Mouse (Mus musculus) limb, embryonic 11.5 days (tissue): ENCODE data around the gene Nbas. TPM values are rescaled to one million over a fixed set of nuclear protein-coding genes. Genes with fewer than 3 reads are reported as not detected.
A peak's percentile ranks its signal among the peaks of the same experiment; 100 is the strongest.

Experiments used
- ATAC-seq: fragments of 200-750 bp; cut with Nextera tagmentation; 2 replicates; pipeline ENCODE4 v1.8.0; 2017; ENCODE audit warnings: low read depth; ENCODE audit not compliant: insufficient number of reproducible peaks, low FRiP score, low TSS enrichment
- DNase-seq: peaks from one replicate; pipeline ENCODE4 v3.0.0-alpha.2; 2015; ENCODE audit warnings: low spot score
- H3K27ac ChIP-seq: fragments of 300-500 bp; sonication (generic); replicated peaks from 2 replicates; pipeline ENCODE4 v1.5.1; 2014; ENCODE audit warnings: low read depth, mild to moderate bottlenecking, low read length
- H3K27me3 ChIP-seq: fragments of 300-500 bp; sonication (generic); 2 replicates; pipeline ENCODE4 v1.6.1; 2014; ENCODE audit warnings: mild to moderate bottlenecking, low read length, mixed read lengths; ENCODE audit not compliant: control insufficient read depth, insufficient read depth
- H3K36me3 ChIP-seq: fragments of 300-500 bp; sonication (generic); 2 replicates; pipeline ENCODE4 v1.6.1; 2014; ENCODE audit warnings: mild to moderate bottlenecking, low read length, moderate library complexity, mixed read lengths; ENCODE audit not compliant: control insufficient read depth, insufficient read depth
- H3K4me1 ChIP-seq: fragments of 300-500 bp; sonication (generic); 2 replicates; pipeline ENCODE4 v1.6.1; 2014; ENCODE audit warnings: low read length, mixed read lengths; ENCODE audit not compliant: control insufficient read depth, insufficient read depth
- H3K4me2 ChIP-seq: fragments of 300-500 bp; sonication (generic); 2 replicates; pipeline ENCODE4 v1.6.1; 2014; ENCODE audit warnings: low read depth, mild to moderate bottlenecking, moderate library complexity; ENCODE audit not compliant: severe bottlenecking
- H3K4me3 ChIP-seq: fragments of 300-500 bp; sonication (generic); 2 replicates; pipeline ENCODE4 v1.5.1; 2014; ENCODE audit warnings: low read depth, low read length
- H3K9ac ChIP-seq: fragments of 300-500 bp; sonication (generic); 2 replicates; pipeline ENCODE4 v1.6.1; 2014; ENCODE audit warnings: mild to moderate bottlenecking, low read length
- H3K9me3 ChIP-seq: fragments of 300-500 bp; sonication (generic); 2 replicates; pipeline ENCODE4 v1.6.1; 2016; ENCODE audit warnings: low read length; ENCODE audit not compliant: control insufficient read depth
- whole genome bisulfite sequencing: fragments of 180-500 bp; shearing (Covaris S2); extraction: QIAGEN DNeasy Blood & Tissue Kit; methylation state at CpG from one replicate; pipeline ENCODE4 v1.1.7; 2014; 5-methylcytosine and 5-hydroxymethylcytosine counted together
- polyA plus RNA-seq: library from polyadenylated mRNA; unstranded; fragments of >200 nt; fragmentation: Nextera tagmentation; extraction: Ambion mirVana; gene quantifications from 2 replicates; pipeline ENCODE4 v1.2.1, GENCODE M21; 2014

Gene Nbas
- polyA plus RNA-seq, 1 experiment from 2014 or later = 16.4 TPM

GRCm38 (mm10) chr12:13532731-13533365 is 263.9 kb downstream of the Nbas start:
- DNase-seq (peak; percentile 25), ATAC-seq (no peak)
- WGBS = 80% methylated on average over 1 of the region's 1 CpGs

GRCm38 (mm10) chr12:13539171-13539570 is 270.2 kb downstream of the Nbas start:
- DNase-seq = no peak

More at GRCm38 (mm10) chr12:13532731-13533365, 263.9 kb downstream of the Nbas start:
- Histone ChIP-seq H3K36me3 (no peaks in the 10 kb centered on the region), H3K4me3 (no peak overlapping the region), H3K9me3 (no peaks in the 10 kb centered on the region), H3K9ac (no peak overlapping the region), H3K27me3 (no peaks in the 10 kb centered on the region), H3K4me2 (no peak overlapping the region), H3K27ac (no peak overlapping the region), H3K4me1 (no peaks in the 10 kb centered on the region)

GRCm38 (mm10) chr12:13543806-13544205 is 274.9 kb downstream of the Nbas start:
- Histone ChIP-seq H3K4me2 (no peak overlapping the region), H3K27ac (no peak overlapping the region), H3K4me3 (no peak overlapping the region), H3K4me1 (no peaks in the 10 kb centered on the region), H3K36me3 (no peaks in the 10 kb centered on the region), H3K27me3 (no peaks in the 10 kb centered on the region), H3K9ac (no peak overlapping the region), H3K9me3 (no peaks in the 10 kb centered on the region)
- ATAC-seq (no peak), DNase-seq (no peak)
- WGBS = 85% methylated on average over 5 of the region's 5 CpGs

More at GRCm38 (mm10) chr12:13539171-13539570, 270.2 kb downstream of the Nbas start:
- no peak for ATAC-seq
- H3K27ac ChIP-seq = no peak overlapping the region
- no peak overlapping the region for H3K4me2 ChIP-seq
- no peaks in the 10 kb centered on the region for H3K27me3 ChIP-seq
- no peaks in the 10 kb centered on the region for H3K9me3 ChIP-seq
- H3K4me1 ChIP-seq = no peaks in the 10 kb centered on the region
- H3K9ac ChIP-seq = no peak overlapping the region
- H3K4me3 ChIP-seq = no peak overlapping the region
- WGBS = 92% methylated on average over 4 of the region's 4 CpGs
- H3K36me3 ChIP-seq = no peaks in the 10 kb centered on the region

GRCm38 (mm10) chr12:13563646-13564289 is 294.8 kb downstream of the Nbas start:
- Histone ChIP-seq H3K36me3 (no peaks in the 10 kb centered on the region), H3K4me3 (no peak overlapping the region), H3K9ac (no peak overlapping the region), H3K9me3 (no peaks in the 10 kb centered on the region), H3K4me1 (no peaks in the 10 kb centered on the region), H3K4me2 (no peak overlapping the region), H3K27ac (no peak overlapping the region), H3K27me3 (no peaks in the 10 kb centered on the region)
- DNase-seq (no peak), ATAC-seq (no peak)
- WGBS = 88% methylated on average over 5 of the region's 5 CpGs

GRCm38 (mm10) chr12:13564330-13564729 is 295.4 kb downstream of the Nbas start:
- H3K27ac ChIP-seq = no peak overlapping the region
- no peak for DNase-seq

GRCm38 (mm10) chr12:13566421-13566820 is 297.5 kb downstream of the Nbas start:
- Histone ChIP-seq H3K4me2 (no peak overlapping the region), H3K27me3 (no peaks in the 10 kb centered on the region), H3K9ac (no peak overlapping the region), H3K4me3 (no peak overlapping the region), H3K9me3 (no peaks in the 10 kb centered on the region), H3K27ac (no peak overlapping the region), H3K4me1 (no peaks in the 10 kb centered on the region), H3K36me3 (no peaks in the 10 kb centered on the region)
- no peak for DNase-seq
- no peak for ATAC-seq
- WGBS = 85% methylated on average over 7 of the region's 7 CpGs

More at GRCm38 (mm10) chr12:13564330-13564729, 295.4 kb downstream of the Nbas start:
- no peaks in the 10 kb centered on the region for H3K27me3 ChIP-seq
- WGBS = 89% methylated on average over 2 of the region's 2 CpGs
- no peaks in the 10 kb centered on the region for H3K36me3 ChIP-seq
- ATAC-seq = no peak
- H3K9me3 ChIP-seq = no peaks in the 10 kb centered on the region
- H3K4me2 ChIP-seq = no peak overlapping the region
- H3K4me3 ChIP-seq = no peak overlapping the region
- H3K4me1 ChIP-seq = no peaks in the 10 kb centered on the region
- no peak overlapping the region for H3K9ac ChIP-seq

- DNase-seq (no peak), ATAC-seq (no peak)
- Histone ChIP-seq H3K36me3 (no peaks in the 10 kb centered on the region), H3K9me3 (no peaks in the 10 kb centered on the region), H3K9ac (no peak overlapping the region), H3K27ac (no peak overlapping the region), H3K4me2 (no peak overlapping the region), H3K4me3 (no peak overlapping the region), H3K4me1 (0 out of 2 replicates have a peak, but pooled peaks cover 3% of the 10 kb centered on the region), H3K27me3 (no peaks in the 10 kb centered on the region)
- 63% methylated on average over 4 of the region's 4 CpGs for WGBS
Measured at GRCm38 (mm10) chr12:13575158-13575557, 306.2 kb downstream of the Nbas start.

- Histone ChIP-seq H3K27me3 (no peaks in the 10 kb centered on the region), H3K27ac (no peak overlapping the region), H3K36me3 (no peaks in the 10 kb centered on the region), H3K4me3 (no peak overlapping the region), H3K9me3 (no peaks in the 10 kb centered on the region), H3K4me2 (no peak overlapping the region), H3K4me1 (0 out of 2 replicates have a peak, but pooled peaks cover 3% of the 10 kb centered on the region), H3K9ac (no peak overlapping the region)
- DNase-seq (no peak), ATAC-seq (no peak)
- 95% methylated on average over 5 of the region's 5 CpGs for WGBS
Measured at GRCm38 (mm10) chr12:13575605-13576600, 307.0 kb downstream of the Nbas start.
